8 mouse cellular contexts compared by ENCODE assay signal in the genomic region with DNA sequence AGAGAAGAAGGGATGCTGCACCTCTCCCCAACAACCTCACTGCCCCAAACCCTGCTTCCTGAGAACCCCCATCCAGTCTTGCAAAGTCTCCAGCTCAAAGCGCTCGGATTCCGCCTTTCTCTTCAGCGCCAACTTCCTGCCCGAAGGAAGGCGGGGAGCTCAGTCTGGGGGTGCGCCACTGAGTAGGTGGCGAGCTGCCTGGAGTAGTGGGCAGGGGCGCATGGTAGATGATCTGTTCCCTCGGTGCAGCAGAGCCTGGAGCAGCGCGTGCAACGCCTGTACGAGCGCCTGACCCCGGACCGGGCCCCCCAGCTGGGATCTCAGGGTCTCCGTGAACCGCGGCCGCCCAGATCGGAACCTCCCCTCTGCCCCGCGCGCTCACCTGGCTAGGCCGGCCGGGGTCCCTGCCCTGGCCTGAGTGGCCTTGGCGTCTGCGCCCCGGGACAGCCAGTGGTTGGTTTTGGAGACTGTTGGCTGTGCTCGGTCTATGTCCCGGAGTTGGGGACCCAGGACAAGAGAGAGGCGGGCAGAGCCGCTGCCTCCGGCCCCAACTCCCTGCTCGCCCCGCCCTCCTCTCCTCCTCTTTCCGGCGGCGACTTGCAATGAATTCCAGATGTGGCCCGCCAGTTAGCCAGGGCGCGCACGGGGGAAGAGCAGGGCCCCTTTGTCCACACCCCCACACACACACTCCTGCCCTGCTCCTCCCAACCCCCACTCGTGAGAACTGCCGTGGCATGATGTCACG. TPM values are rescaled to one million over a fixed set of nuclear protein-coding genes. Genes with fewer than 3 reads are reported as not detected.
DNase-seq lines count a peak whose midpoint lies in the region; ATAC-seq and TF ChIP-seq lines count a peak whose summit lies in the region.

S1pr2 (minus strand) TSS at position 566 of the 745 bp plus-strand sequence.

- H3K4me1 ChIP-seq in embryonic fibroblast, embryonic 13.5 days (ENCODE audit: control insufficient read depth, insufficient read depth, low read length) = peaks cover 12% of the 10 kb centered on the region
- peaks cover 29% of the 10 kb centered on the region for H3K4me1 ChIP-seq in liver, embryonic 11.5 days (replicated peaks; ENCODE audit: control insufficient read depth, insufficient read depth, low read length)

- H3K9ac ChIP-seq in liver, embryonic 11.5 days (ENCODE audit: low read depth, low read length) = peak within 1 kb of the TSS; percentile 75

- H3K4me2 ChIP-seq in liver, embryonic 11.5 days = peak within 1 kb of the TSS; percentile 98

- H3K27me3 ChIP-seq in liver, embryonic 11.5 days (replicated peaks; ENCODE audit: control insufficient read depth, insufficient read depth, low read length) = no peaks in the 10 kb centered on the region

- H3K4me3 ChIP-seq in embryonic fibroblast, embryonic 13.5 days (ENCODE audit: insufficient read depth, low read length) = peak within 1 kb of the TSS; percentile 81
- peak within 1 kb of the TSS; percentile 83 for H3K4me3 ChIP-seq in liver, embryonic 11.5 days (ENCODE audit: low read depth, low read length)

- peak; percentile 92 for DNase-seq in 3T3-L1 (ENCODE audit: low read depth, low spot score)
- DNase-seq in adrenal gland, adult (ENCODE audit: inconsistent age in 2 of 2, low spot score in 1 of 2) = peak; percentile 90 to 95
- DNase-seq in heart, adult 9 months (ENCODE audit: low spot score in 2 of 2) = peak; percentile 91 to 92
- peak; percentile 63 to 65 for DNase-seq in kidney, adult 8-10 months
- DNase-seq in liver, embryonic 11.5 days (ENCODE audit: low spot score) = peak; percentile 86
- DNase-seq in spleen, postnatal 4 days (ENCODE audit: low spot score in 2 of 2) = peak; percentile 62 to 82

- no peaks in the 10 kb centered on the region for H3K9me3 ChIP-seq in liver, embryonic 11.5 days (ENCODE audit: control insufficient read depth, low read length)

- peak within 1 kb of the TSS; percentile 93 for H3K27ac ChIP-seq in embryonic fibroblast, embryonic 13.5 days (ENCODE audit: insufficient read depth, low read length)
- peak within 1 kb of the TSS; percentile 85 for H3K27ac ChIP-seq in liver, embryonic 11.5 days (ENCODE audit: low read depth, low read length)

- no peak for TF ChIP-seq CTCF in embryonic fibroblast, embryonic 13.5 days (IDR thresholded peaks at IDR 0.05; ENCODE audit: borderline replicate concordance, insufficient read depth, low read length)

- WGBS in liver, embryonic 11.5 days = under 1% methylated on average over 42 of the region's 47 CpGs

- TF ChIP-seq POLR2A in embryonic fibroblast, embryonic 13.5 days (IDR thresholded peaks at IDR 0.05; ENCODE audit: low read depth, low read length) = peak; percentile 91

- H3K36me3 ChIP-seq in liver, embryonic 11.5 days (ENCODE audit: control insufficient read depth, insufficient read depth, low read length) = no peaks in the 10 kb centered on the region

- ATAC-seq in liver, embryonic 11.5 days (replicated peaks; ENCODE audit: low FRiP score) = peak; percentile 74
- ATAC-seq in monocyte, adult 5-6 weeks (replicated peaks; ENCODE audit: insufficient number of reproducible peaks, low FRiP score, low TSS enrichment, poor library complexity, severe bottlenecking) = peak; percentile 81

RNA-seq across cellular contexts. Expression of gene S1pr2, which starts in this region (rescaled TPM):
- polyA plus RNA-seq in embryonic fibroblast, embryonic 13.5 days (2011; ENCODE audit: insufficient read length, low read depth, missing spikeins) = 34.0 and 36.2 TPM in 2 replicates
- polyA plus RNA-seq in liver, embryonic 11.5 days (2014; fragmentation: Nextera tagmentation; extraction: Ambion mirVana) = 15.2 and 16.8 TPM in 2 replicates
- total RNA-seq in monocyte, adult 5-6 weeks (2017) = 1.6 to 4.4 TPM (median 3.5 TPM) in 3 replicates

Comparison
In these comparisons a context has a peak if more than half of its experiments do, and no peak if none do; other contexts are left out.
1. Peak in every context shown above with its lines: DNase-seq, ATAC-seq, H3K4me3 ChIP-seq and H3K27ac ChIP-seq.